8 mouse cellular contexts compared by ENCODE assay signal in genomic region chr10:116260658-116261433, GRCm38 (mm10). TPM values are rescaled to one million over a fixed set of nuclear protein-coding genes. Genes with fewer than 3 reads are reported as not detected.
DNase-seq lines count a peak whose midpoint lies in the region; ATAC-seq and TF ChIP-seq lines count a peak whose summit lies in the region.

No protein-coding gene starts in this region.

- no peak for TF ChIP-seq POLR2A in brain, embryonic 14.5 days (IDR thresholded peaks at IDR 0.05; ENCODE audit: borderline replicate concordance, extremely low read depth, insufficient read depth, insufficient read length, poor library complexity, severe bottlenecking)

- no peaks in the 10 kb centered on the region for H3K27me3 ChIP-seq in heart, embryonic 13.5 days (replicated peaks)
- no peaks in the 10 kb centered on the region for H3K27me3 ChIP-seq in stomach, postnatal 0 days (ENCODE audit: control insufficient read depth, insufficient read depth, low read length)

- peak overlapping the region; percentile 45 for H3K9ac ChIP-seq in heart, embryonic 13.5 days
- no peak overlapping the region for H3K9ac ChIP-seq in stomach, postnatal 0 days (ENCODE audit: low read length)

- no peaks in the 10 kb centered on the region for H3K36me3 ChIP-seq in heart, embryonic 13.5 days
- no peaks in the 10 kb centered on the region for H3K36me3 ChIP-seq in stomach, postnatal 0 days (ENCODE audit: control insufficient read depth, insufficient read depth, low read length)

- ATAC-seq in heart, embryonic 13.5 days (ENCODE audit: extremely low read depth, insufficient number of reproducible peaks, low FRiP score, low TSS enrichment) = peak; percentile 62; the same call in 1 of the 2 replicates
- peak; percentile 6; the same call in 1 of the 2 replicates for ATAC-seq in stomach, postnatal 0 days (ENCODE audit: low FRiP score, low TSS enrichment)

- peak; percentile 11 for DNase-seq in gastrocnemius, postnatal 10 days
- DNase-seq in gastrocnemius, postnatal 4 days (ENCODE audit: low spot score in 2 of 2) = no peak
- DNase-seq in 3T3-L1 (ENCODE audit: low read depth, low spot score) = peak; percentile 87
- peak; percentile 29 for DNase-seq in brain, embryonic 14.5 days (ENCODE audit: low read depth)
- peak; percentile 39 to 40 for DNase-seq in left cerebral cortex, adult 9 months (ENCODE audit: low spot score in 2 of 2)
- no peak for DNase-seq in stomach, postnatal 0 days (ENCODE audit: low spot score)
- no peak for DNase-seq in spleen, adult 18-20 months

- H3K4me1 ChIP-seq in heart, embryonic 13.5 days = peaks cover 32% of the 10 kb centered on the region
- H3K4me1 ChIP-seq in stomach, postnatal 0 days (replicated peaks; ENCODE audit: control insufficient read depth, insufficient read depth) = no peaks in the 10 kb centered on the region

- WGBS in heart, embryonic 13.5 days = 11% methylated on average over 13 of the region's 13 CpGs
- WGBS in stomach, postnatal 0 days = 50% methylated on average over 13 of the region's 13 CpGs

- H3K4me3 ChIP-seq in heart, embryonic 13.5 days = no peak overlapping the region
- no peak overlapping the region for H3K4me3 ChIP-seq in stomach, postnatal 0 days (ENCODE audit: low read depth, low read length)

- TF ChIP-seq CTCF in brain, embryonic 14.5 days (IDR thresholded peaks at IDR 0.05; ENCODE audit: borderline replicate concordance, extremely low read depth, insufficient read depth, insufficient read length) = no peak
- TF ChIP-seq CTCF in stomach, postnatal 0 days (IDR thresholded peaks at IDR 0.05; ENCODE audit: low read depth) = no peak

- peak overlapping the region; percentile 97 for H3K27ac ChIP-seq in heart, embryonic 13.5 days (replicated peaks)
- 0 out of 2 replicates have a peak overlapping the region, but pooled peaks have one; percentile 13 for H3K27ac ChIP-seq in stomach, postnatal 0 days (replicated peaks)

- peak overlapping the region; percentile 43 for H3K4me2 ChIP-seq in heart, embryonic 13.5 days
- no peak overlapping the region for H3K4me2 ChIP-seq in stomach, postnatal 0 days (replicated peaks; ENCODE audit: low read depth)

- no peak for TF ChIP-seq EP300 in stomach, postnatal 0 days (optimal IDR thresholded peaks at IDR 0.05)

- H3K9me3 ChIP-seq in heart, embryonic 13.5 days = no peaks in the 10 kb centered on the region
- no peaks in the 10 kb centered on the region for H3K9me3 ChIP-seq in stomach, postnatal 0 days (ENCODE audit: control insufficient read depth, low read length)

RNA-seq across cellular contexts. Expression of gene Ptprb, which starts 14.5 kb away (rescaled TPM):
- 10 to 100 TPM; 36.2 to 42.3 TPM for total RNA-seq in gastrocnemius, postnatal 10 days (2021)
- total RNA-seq in gastrocnemius, postnatal 4 days (2021) = 10 to 100 TPM; 30.6 to 33.2 TPM
- 1.5 and 3.5 TPM in 2 replicates for polyA plus RNA-seq in brain, embryonic 14.5 days (2012; rRNA removed)
- 5.4 and 6.4 TPM in 2 replicates for polyA plus RNA-seq in heart, embryonic 13.5 days (2015; fragmentation: Nextera tagmentation; extraction: Ambion mirVana)
- polyA plus RNA-seq in stomach, postnatal 0 days (2015; fragmentation: Nextera tagmentation; extraction: Ambion mirVana) = 2.5 and 2.8 TPM in 2 replicates

Comparison
In these comparisons a context has a peak if more than half of its experiments do, and no peak if none do; other contexts are left out.
1. DNase-seq: peak in gastrocnemius, postnatal 10 days (single experiment), 3T3-L1 (single experiment), brain, embryonic 14.5 days (single experiment) and left cerebral cortex, adult 9 months (2 of 2); none in gastrocnemius, postnatal 4 days (0 of 2), stomach, postnatal 0 days (single experiment) and spleen, adult 18-20 months (0 of 2).